Mouse (Mus musculus) limb, embryonic 14.5 days (tissue): ENCODE data around the gene Eif4enif1. TPM values are rescaled to one million over a fixed set of nuclear protein-coding genes. Genes with fewer than 3 reads are reported as not detected.
A peak's percentile ranks its signal among the peaks of the same experiment; 100 is the strongest.

Experiments
- ATAC-seq: fragments of 200-750 bp; cut with Nextera tagmentation; 2 replicates; pipeline ENCODE4 v1.8.0; 2017; ENCODE audit warnings: low read depth, moderate number of reproducible peaks, moderate TSS enrichment; ENCODE audit not compliant: low FRiP score
- DNase-seq: peaks from one replicate; pipeline ENCODE4 v3.0.0-alpha.2; 2015; ENCODE audit warnings: low spot score
- H3K27ac ChIP-seq: fragments of 300-500 bp; sonication (generic); replicated peaks from 2 replicates; pipeline ENCODE4 v1.5.1; 2014; ENCODE audit warnings: low read depth, mild to moderate bottlenecking, low read length, moderate library complexity, mixed read lengths
- H3K27me3 ChIP-seq: fragments of 300-500 bp; sonication (generic); 2 replicates; pipeline ENCODE4 v1.6.1; 2014; ENCODE audit warnings: low read length, mixed read lengths; ENCODE audit not compliant: control insufficient read depth, insufficient read depth
- H3K36me3 ChIP-seq: fragments of 300-500 bp; sonication (generic); 2 replicates; pipeline ENCODE4 v1.6.1; 2014; ENCODE audit warnings: mild to moderate bottlenecking, low read length, moderate library complexity, mixed read lengths; ENCODE audit not compliant: control insufficient read depth, insufficient read depth
- H3K4me1 ChIP-seq: fragments of 300-500 bp; sonication (generic); 2 replicates; pipeline ENCODE4 v1.6.1; 2014; ENCODE audit warnings: antibody characterized with exemption, low read length, mixed read lengths; ENCODE audit not compliant: control insufficient read depth, insufficient read depth
- H3K4me2 ChIP-seq: fragments of 300-500 bp; sonication (generic); replicated peaks from 2 replicates; pipeline ENCODE4 v1.6.1; 2014; ENCODE audit warnings: low read depth, mild to moderate bottlenecking, low read length, moderate library complexity; ENCODE audit not compliant: severe bottlenecking
- H3K4me3 ChIP-seq: fragments of 300-500 bp; sonication (generic); replicated peaks from 2 replicates; pipeline ENCODE4 v1.5.1; 2014; ENCODE audit warnings: low read length
- H3K9ac ChIP-seq: fragments of 300-500 bp; sonication (generic); 2 replicates; pipeline ENCODE4 v1.6.1; 2014; ENCODE audit warnings: mild to moderate bottlenecking, low read depth, low read length, moderate library complexity; ENCODE audit not compliant: severe bottlenecking
- H3K9me3 ChIP-seq: fragments of 300-500 bp; sonication (generic); 2 replicates; pipeline ENCODE4 v1.6.1; 2016; ENCODE audit warnings: low read length; ENCODE audit not compliant: control insufficient read depth
- POLR2A ChIP-seq: fragments of 200-500 bp; IDR thresholded peaks from 2 replicates; pipeline ENCODE4 v1.8.0; 2012; ENCODE audit warnings: inconsistent platforms, mild to moderate bottlenecking, moderate library complexity, borderline replicate concordance; ENCODE audit not compliant: insufficient read depth, insufficient read length; ENCODE audit errors: extremely low read depth
- WGBS: fragments of 180-500 bp; shearing (Covaris S2); extraction: QIAGEN DNeasy Blood & Tissue Kit; methylation state at CpG from one replicate; pipeline ENCODE4 v1.1.7; 2014; 5-methylcytosine and 5-hydroxymethylcytosine counted together
- polyA plus RNA-seq, 2 experiments: library from polyadenylated mRNA; depleted of rRNA in 1 of 2; stranded (reverse) in 1 of 2; unstranded in 1 of 2; fragments of >200 nt; fragmentation: Nextera tagmentation in 1 of 2; extraction: Ambion mirVana in 1 of 2; gene quantifications; 2 replicates each; pipeline versions ENCODE4 v1.2.1 to v1.2.3; 2012 to 2014

Eif4enif1 gene
- polyA plus RNA-seq, 2 experiments: 55.9 to 87.8 TPM

DNA sequence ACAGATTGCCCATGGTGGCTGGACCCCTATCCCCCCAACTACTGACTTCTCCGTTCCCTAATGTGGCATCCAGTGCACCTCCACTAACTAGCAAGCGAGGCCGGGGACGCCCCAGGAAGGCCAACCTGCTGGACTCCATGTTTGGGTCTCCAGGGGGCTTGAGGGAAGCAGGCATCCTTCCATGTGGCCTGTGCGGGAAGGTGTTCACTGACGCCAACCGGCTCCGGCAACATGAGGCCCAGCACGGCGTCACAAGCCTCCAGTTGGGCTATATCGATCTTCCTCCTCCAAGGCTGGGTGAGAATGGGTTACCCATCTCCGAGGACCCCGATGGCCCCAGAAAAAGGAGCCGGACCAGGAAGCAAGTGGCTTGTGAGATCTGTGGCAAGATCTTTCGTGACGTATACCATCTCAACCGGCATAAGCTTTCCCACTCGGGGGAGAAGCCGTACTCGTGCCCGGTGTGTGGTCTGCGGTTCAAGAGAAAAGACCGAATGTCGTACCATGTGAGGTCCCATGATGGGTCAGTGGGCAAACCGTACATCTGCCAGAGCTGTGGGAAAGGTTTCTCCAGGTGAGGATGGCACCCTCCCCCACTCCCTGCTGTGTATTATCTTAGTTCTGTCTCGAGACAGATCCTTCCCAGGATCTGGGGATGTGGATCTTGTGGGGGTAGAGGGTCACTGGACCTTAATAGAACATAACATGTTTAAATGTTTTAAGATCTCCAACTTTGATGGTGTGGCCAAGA lies 89.3 kb downstream of the Eif4enif1 start:
- H3K9ac ChIP-seq: peak overlapping the region; percentile 96
- TF ChIP-seq POLR2A: no peak
- no peaks in the 10 kb centered on the region for H3K27me3 ChIP-seq
- no peaks in the 10 kb centered on the region for H3K9me3 ChIP-seq
- H3K36me3 ChIP-seq: peaks cover 39% of the 10 kb centered on the region
- no peak for DNase-seq
- WGBS: 2% methylated on average over 26 of the region's 26 CpGs
- ATAC-seq: no peak
- H3K4me3 ChIP-seq: peak overlapping the region; percentile 85
- peak overlapping the region; percentile 99 for H3K4me2 ChIP-seq
- peak overlapping the region; percentile 79 for H3K27ac ChIP-seq
- H3K4me1 ChIP-seq: peaks cover 24% of the 10 kb centered on the region

DNA sequence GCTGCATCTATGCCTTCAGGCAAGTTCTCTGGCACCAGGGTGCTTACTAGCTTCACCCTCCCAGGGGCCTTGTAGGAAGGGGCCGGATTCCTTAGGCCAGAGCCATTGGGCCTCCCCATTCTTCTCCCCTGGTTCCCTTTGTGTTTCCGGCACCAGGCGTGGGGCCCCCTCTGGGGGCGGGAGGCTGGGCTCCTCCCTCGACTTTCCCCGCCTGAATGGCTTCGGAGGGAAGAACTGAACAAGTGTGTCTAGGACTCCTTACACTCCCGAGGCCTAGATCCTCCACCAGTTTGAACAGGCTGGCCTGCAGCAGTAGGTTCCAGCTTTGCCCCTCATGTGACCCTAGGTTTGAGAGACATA lies 89.8 kb downstream of the Eif4enif1 start:
- Histone ChIP-seq H3K9me3 (no peaks in the 10 kb centered on the region), H3K4me1 (peaks cover 24% of the 10 kb centered on the region), H3K4me3 (peak overlapping the region; percentile 85), H3K4me2 (peak overlapping the region; percentile 99), H3K36me3 (peaks cover 44% of the 10 kb centered on the region), H3K27me3 (no peaks in the 10 kb centered on the region), H3K9ac (peak overlapping the region; percentile 96), H3K27ac (peak overlapping the region; percentile 79)
- TF ChIP-seq POLR2A: no peak
- ATAC-seq: no peak
- WGBS: under 1% methylated on average over 8 of the region's 8 CpGs
- peak; percentile 64 for DNase-seq

DNA sequence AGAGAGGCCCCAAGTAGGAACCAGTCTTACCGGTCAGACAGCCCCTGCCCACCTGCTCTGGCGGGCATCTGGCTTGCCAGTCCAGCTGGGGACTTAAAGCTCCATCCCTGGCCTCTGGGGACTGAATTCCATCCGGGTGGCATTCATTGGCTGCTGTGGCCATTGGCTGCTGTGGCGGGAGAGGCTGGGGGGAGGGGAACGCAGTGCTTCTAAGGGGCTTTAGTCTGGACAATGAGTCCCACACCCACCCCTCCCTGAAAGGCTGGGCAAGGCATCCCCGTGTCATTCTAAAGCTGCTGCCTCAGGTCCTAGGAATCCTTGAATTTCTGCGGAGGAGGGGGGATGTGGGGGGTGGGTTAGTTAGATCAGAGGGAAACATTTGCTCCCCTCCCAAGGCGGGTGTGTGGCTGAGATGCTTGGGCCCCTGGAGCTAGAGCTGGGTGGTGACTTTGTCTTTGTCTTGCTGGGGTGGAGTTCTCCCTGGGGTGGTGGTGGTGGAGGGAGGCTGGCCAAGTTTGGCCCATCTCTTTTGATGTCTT lies 90.6 kb downstream of the Eif4enif1 start:
- DNase-seq (peak; percentile 68), ATAC-seq (no peak)

DNA sequence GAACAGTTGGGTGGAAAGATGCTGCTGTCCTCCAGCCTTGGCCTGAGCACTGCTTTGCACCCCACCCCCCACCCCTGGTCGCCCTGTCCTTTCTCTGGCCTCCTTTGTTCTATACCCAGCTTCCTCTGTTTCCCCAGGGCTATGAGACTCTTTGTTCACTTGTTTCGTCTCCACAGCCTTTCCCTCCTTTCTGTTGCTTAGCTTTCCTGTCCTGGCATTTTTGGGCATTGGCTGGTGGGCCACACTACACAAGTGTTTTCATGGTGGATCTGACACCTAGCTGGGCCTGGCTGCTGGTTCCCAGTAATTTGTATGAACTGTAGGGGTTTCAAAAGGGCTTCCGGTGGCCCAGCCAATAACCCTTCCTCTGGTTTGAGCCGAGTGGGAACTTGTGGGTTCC lies 91.2 kb downstream of the Eif4enif1 start:
- ATAC-seq: no peak
- Histone ChIP-seq H3K4me1 (peaks cover 21% of the 10 kb centered on the region), H3K4me3 (peak overlapping the region; percentile 85), H3K27ac (no peak overlapping the region), H3K9me3 (no peaks in the 10 kb centered on the region), H3K36me3 (peaks cover 58% of the 10 kb centered on the region), H3K4me2 (peak overlapping the region; percentile 99), H3K9ac (peak overlapping the region; percentile 96), H3K27me3 (no peaks in the 10 kb centered on the region)
- WGBS: 46% methylated on average over 4 of the region's 4 CpGs
- no peak for TF ChIP-seq POLR2A
- no peak for DNase-seq

More for the DNA sequence above, 90.6 kb downstream of the Eif4enif1 start:
- peaks cover 24% of the 10 kb centered on the region for H3K4me1 ChIP-seq
- H3K36me3 ChIP-seq: peaks cover 52% of the 10 kb centered on the region
- 0% methylated on average over 8 of the region's 8 CpGs for WGBS
- H3K9ac ChIP-seq: peak overlapping the region; percentile 96
- H3K9me3 ChIP-seq: no peaks in the 10 kb centered on the region
- H3K4me3 ChIP-seq: peak overlapping the region; percentile 85
- H3K27ac ChIP-seq: peak overlapping the region; percentile 79; the same call in 1 of the 2 replicates
- peak overlapping the region; percentile 99 for H3K4me2 ChIP-seq
- H3K27me3 ChIP-seq: no peaks in the 10 kb centered on the region
- TF ChIP-seq POLR2A: no peak

Other genes with a start within 250 kb of the Eif4enif1 start
- gene Sfi1, start 8.9 kb upstream of the Eif4enif1 start, polyA plus RNA-seq (2012; rRNA removed): 34.6 and 39.4 TPM in 2 replicates
- gene Sfi1, start 8.9 kb upstream of the Eif4enif1 start, polyA plus RNA-seq (2014; fragmentation: Nextera tagmentation; extraction: Ambion mirVana): 10.1 and 11.7 TPM in 2 replicates
- 59.7 and 73.8 TPM in 2 replicates for gene Drg1, start 64.0 kb downstream of the Eif4enif1 start, polyA plus RNA-seq (2012; rRNA removed)
- 186 and 187 TPM in 2 replicates for gene Drg1, start 64.0 kb downstream of the Eif4enif1 start, polyA plus RNA-seq (2014; fragmentation: Nextera tagmentation; extraction: Ambion mirVana)
- 52.0 and 60.2 TPM in 2 replicates for gene Patz1, start 86.5 kb downstream of the Eif4enif1 start, polyA plus RNA-seq (2012; rRNA removed)
- gene Patz1, start 86.5 kb downstream of the Eif4enif1 start, polyA plus RNA-seq (2014; fragmentation: Nextera tagmentation; extraction: Ambion mirVana): 40.8 and 44.2 TPM in 2 replicates
- gene Pik3ip1, start 128.0 kb downstream of the Eif4enif1 start, polyA plus RNA-seq (2012; rRNA removed): 13.2 and 13.3 TPM in 2 replicates
- gene Pik3ip1, start 128.0 kb downstream of the Eif4enif1 start, polyA plus RNA-seq (2014; fragmentation: Nextera tagmentation; extraction: Ambion mirVana): 13.6 and 15.5 TPM in 2 replicates
- 89.5 and 91.1 TPM in 2 replicates for gene Limk2, start 206.8 kb downstream of the Eif4enif1 start, polyA plus RNA-seq (2012; rRNA removed)
- gene Limk2, start 206.8 kb downstream of the Eif4enif1 start, polyA plus RNA-seq (2014; fragmentation: Nextera tagmentation; extraction: Ambion mirVana): 93.5 TPM in 2 replicates
- gene Rnf185, start 250.0 kb downstream of the Eif4enif1 start, polyA plus RNA-seq (2012; rRNA removed): 33.4 and 37.7 TPM in 2 replicates
- gene Rnf185, start 250.0 kb downstream of the Eif4enif1 start, polyA plus RNA-seq (2014; fragmentation: Nextera tagmentation; extraction: Ambion mirVana): 41.6 and 45.4 TPM in 2 replicates